Mouse (Mus musculus) 416B (cell line): ENCODE data around the gene Snx14.
"Not testable (repeated sequence)": the region's sequence is repeated elsewhere in the genome, so short reads cannot be mapped to it uniquely, and the experiment has no call there.

Experiments
- DNase-seq: peaks from one replicate; pipeline ENCODE4 v3.0.0; 2011; ENCODE audit warnings: low read depth

Snx14 gene

DNA sequence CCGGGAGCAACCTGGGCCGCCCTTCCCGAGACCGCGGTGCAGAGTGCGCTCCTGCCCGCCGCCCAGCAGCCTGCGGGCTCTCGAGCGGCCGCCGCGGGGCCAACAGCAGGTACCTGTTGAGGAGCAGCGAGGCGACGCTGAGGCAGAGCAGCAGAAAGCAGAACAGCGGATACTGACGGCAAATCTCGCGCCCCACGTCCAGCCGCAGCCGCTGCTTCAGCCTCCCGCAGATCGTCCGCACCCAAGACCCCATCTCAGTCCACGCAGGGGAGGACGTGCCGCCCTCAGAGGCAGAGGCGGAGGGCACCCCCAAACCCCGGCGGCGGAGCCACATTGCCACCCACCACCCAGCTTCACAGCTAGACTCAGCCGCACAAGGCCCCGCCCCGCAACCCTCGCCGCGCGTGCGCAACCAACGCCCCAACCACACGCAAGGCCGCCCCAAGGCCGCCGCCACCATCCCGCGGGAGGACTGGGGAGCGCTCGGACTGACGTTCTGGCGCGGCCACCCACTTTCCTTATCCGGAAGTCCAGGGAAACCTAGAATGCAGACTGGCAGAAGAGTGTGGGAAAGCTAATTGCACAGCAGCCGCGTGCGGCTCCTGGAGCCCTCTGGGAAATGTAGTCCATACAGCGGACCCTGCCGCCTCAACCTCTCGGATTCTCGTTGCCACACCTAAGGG is at the start of gene Snx14:
Gene Snx14, minus strand, starts transcription at position 404 of the 683 bp plus-strand sequence.
- peak; percentile 96 for DNase-seq

DNA sequence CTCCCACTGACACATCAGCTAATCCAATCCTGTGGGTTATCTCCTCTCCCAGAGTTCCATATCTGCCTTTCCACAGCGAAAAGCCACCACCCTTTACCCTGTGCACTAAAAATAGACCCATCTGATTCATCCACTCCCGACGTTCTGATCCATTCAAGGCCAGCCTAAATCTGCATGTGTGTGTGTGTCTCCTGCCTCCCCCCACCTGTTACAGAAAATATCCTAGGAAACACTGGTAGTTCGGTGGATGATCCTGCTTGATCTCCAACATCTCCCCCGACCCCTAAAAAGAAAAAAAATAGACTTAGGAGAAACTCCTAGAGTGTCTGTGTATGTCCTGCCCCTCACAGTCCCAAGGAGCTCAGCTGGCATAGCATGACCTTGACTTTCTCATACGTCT is 45.8 kb upstream of the Snx14 start:
- peak; percentile 37 for DNase-seq

DNA sequence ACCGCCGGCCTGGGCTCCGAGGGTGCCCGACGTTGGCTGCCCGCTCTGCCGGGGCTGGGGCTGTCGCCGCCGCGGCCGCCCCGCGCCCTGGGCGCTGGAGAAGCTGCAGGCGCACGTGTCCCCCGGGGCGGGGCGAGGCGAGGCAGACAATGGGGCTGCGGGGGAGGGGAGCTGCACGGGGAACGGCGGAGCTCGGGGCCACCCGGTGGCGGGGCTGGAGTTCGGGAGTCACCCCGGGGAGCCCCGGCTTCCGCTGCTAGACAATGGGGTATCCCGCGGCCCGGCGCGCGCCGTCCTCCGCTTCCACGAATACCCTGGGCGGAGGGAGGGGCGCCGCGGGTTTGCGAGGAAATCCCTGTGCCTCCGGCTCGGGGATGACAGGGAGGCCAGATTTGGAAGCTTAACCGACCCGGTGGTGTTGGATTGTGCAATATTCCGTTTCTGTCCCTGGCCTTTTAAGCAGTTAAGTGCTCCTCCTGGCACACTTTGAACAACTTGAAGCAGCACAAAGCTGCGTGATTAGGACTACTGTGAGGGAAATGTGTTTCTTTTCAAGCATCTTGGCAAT is 44.2 kb upstream of the Snx14 start:
- DNase-seq: peak; percentile 86

DNA sequence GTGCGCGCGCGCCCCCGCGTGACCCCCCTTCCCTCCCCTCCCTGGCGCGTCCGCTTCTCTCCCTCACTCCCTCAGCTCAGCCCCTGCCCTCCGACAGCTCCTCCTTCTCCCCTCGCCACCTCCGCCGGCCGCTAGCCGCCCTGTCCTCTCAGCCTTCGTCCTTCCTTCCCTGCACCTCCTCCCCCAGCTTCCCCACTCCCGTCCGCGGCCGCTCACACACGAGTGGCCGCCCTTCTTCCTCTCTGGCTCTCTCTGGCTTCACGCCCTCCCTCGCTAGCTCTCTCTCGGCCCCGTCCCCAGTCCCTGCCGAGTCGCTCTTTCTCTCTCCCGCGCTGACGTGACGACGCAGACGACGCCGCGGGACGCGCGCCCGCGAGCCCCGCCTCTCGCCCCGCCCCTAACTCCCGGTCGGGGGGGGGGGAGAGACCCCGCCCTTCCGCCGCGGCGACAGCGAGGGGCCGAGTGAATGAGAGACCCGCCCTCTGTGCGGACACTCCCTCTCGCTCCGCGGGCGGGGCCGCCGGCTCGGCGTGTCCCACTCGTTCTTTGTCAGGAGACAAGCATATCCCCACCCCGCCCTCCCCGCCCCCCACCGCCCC is 43.6 kb upstream of the Snx14 start, which contains the start of gene Syncrip:
Gene Syncrip, minus strand, starts transcription at position 345 of the 599 bp plus-strand sequence.
- peak; percentile 95 for DNase-seq

DNA sequence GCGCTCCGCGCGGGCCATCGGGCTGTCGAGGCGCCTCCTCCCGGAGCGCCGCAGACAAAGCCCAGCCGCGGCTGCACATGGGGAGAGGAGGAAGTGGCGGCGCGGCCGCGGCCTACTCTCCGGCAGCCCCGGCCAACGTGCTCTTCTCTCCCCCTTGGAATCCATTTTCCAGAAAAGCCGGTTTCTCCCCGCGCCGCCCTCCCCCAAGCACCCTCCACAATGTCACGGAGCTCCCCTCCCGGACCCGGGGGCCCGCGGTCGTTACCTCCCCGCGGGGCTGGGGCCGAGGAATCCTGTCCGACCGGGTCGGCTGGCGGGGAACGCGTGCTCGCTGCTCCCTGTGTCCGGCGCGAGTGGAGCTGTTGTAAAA is 43.0 kb upstream of the Snx14 start:
- peak; percentile 43 for DNase-seq

- DNase-seq: peak; percentile 49
Measured at GRCm38 (mm10) chr9:88481061-88481790, 42.5 kb upstream of the Snx14 start.

DNA sequence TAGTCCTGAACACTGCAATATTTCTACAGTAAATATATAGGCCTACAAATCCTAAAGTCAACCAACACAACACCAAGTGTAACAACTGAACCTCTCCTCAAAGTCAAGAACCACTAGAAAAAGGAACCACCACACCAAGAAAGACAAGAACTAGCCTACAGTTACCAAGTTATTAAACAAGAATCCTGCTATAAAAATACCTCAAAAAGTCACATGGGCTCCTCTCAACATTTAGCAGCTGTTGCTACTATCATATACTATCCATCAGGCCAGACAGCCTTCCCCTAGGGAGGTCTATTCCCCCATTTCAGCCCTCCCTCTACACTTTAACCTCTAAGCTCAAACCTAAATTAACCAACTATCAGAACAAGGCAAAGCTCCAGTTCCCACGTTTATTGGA is 41.4 kb upstream of the Snx14 start:
- DNase-seq: no peak

DNA sequence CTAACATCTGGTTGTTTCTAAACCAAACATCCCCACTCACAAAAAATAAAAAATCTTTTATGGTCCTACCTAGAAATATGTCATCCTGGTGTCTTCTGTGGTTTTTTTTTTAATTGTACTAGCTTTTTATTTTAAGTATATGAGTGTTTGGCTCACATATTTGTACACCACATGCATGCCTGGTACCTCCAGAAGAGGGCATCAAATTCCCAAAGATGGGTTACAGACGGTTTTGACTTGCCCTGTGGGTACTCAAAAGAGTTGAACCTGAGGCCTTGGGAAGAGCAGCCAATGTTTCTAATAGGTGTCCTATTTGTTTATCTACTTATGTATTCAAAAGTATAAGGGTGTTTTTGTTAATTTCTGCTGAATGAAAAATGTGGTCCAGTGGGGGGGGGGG is 37.4 kb upstream of the Snx14 start:
- DNase-seq: peak; percentile 43

DNA sequence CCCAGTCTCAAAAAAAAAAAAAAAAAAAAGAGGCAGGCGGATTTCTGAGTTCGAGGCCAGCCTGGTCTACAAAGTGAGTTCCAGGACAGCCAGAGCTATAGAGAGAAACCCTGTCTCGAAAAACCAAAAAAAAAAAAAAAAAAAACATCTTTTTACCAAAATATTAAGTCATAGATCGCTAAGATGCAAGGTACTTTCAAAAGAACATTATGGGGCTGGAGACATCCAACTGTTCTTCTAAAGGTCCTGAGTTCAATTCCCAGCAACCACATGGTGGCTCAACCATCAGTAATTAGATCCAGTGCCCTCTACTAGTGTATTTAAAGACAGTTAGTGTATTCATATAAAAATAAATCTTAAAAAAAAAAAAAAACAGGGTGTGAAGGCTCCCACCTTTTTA is 22.3 kb upstream of the Snx14 start:
- not testable (repeated sequence) for DNase-seq

- DNase-seq: peak; percentile 27
Measured at GRCm38 (mm10) chr9:88439991-88440390, 1.2 kb upstream of the Snx14 start.

- no peak for DNase-seq
Measured at GRCm38 (mm10) chr9:88439238-88439600, 461 bp upstream of the Snx14 start.

DNA sequence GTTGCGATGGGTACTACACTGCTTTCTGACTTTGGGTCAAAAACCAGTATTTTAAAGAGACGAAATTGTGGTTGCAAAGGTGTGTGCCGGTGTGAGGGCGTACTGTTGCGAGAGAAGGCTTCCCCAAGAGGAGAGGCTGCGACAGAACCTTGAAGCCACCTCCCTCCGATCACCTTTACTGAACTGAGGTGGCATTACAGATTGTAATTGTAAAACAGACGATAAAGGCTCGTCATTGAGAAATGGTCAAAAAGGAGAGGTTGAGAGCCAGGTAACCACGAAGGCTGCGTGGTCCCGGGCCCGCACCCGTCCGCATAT is 562 bp downstream of the Snx14 start:
- no peak for DNase-seq

GRCm38 (mm10) chr9:88437342-88438236 is 1.2 kb downstream of the Snx14 start:
- peak; percentile 63 for DNase-seq

- no peak for DNase-seq
Measured at GRCm38 (mm10) chr9:88424356-88424755, 14.4 kb downstream of the Snx14 start.

GRCm38 (mm10) chr9:88422428-88422827 is 16.3 kb downstream of the Snx14 start:
- no peak for DNase-seq

GRCm38 (mm10) chr9:88416752-88417151 is 22.0 kb downstream of the Snx14 start:
- DNase-seq: no peak

- no peak for DNase-seq
Measured at GRCm38 (mm10) chr9:88409978-88410377, 28.8 kb downstream of the Snx14 start.

DNA sequence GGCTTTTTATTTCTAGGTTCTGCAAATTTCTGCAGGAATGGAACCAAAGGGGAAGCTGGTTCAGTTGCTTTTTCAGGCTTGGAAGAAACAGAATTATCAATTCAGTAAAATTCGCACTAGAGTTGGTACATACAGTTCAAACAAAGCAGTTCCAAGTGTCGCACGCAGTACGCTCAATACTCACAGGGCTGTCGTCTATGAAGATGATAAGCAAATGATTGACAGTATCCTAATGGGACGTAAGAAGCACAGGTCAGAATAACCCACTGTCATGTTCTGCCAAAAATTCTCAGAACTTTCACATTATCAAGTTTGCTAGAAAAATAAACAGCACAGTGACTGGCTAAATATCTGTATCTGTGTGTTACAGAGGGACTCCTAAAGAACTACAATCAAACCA is 34.2 kb downstream of the Snx14 start:
- no peak for DNase-seq

- peak; percentile 52 for DNase-seq
Measured at GRCm38 (mm10) chr9:88404088-88404487, 34.7 kb downstream of the Snx14 start.

GRCm38 (mm10) chr9:88398461-88398860 is 40.3 kb downstream of the Snx14 start:
- DNase-seq: peak; percentile 59

GRCm38 (mm10) chr9:88394852-88395251 is 43.9 kb downstream of the Snx14 start:
- DNase-seq: no peak

DNA sequence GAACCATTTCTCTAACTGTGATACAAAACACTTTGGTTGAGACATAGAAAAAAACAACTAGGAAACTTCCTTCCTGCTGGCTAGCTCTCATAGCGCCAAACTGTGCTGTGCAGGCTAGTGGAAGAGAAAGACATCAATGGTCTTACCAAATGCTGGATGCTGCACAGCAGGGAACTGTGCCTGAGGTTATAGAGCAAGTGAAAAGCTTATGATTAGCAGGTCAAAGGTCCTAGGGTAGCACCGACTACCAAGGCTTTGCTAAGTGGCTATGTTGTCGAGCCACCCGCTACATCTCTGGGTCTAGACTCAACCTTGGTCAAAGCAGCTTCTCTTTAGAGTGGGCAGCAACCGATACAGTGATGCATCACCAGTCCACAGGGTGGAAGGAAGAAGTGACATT is 49.9 kb downstream of the Snx14 start:
- no peak for DNase-seq
